Mouse (Mus musculus): ENCODE data around the gene Srcin1. TPM values are rescaled to one million over a fixed set of nuclear protein-coding genes. Genes with fewer than 3 reads are reported as not detected.
A peak's percentile ranks its signal among the peaks of the same experiment; 100 is the strongest.

The Srcin1 gene
- total RNA-seq, 2 experiments from 2014 or later, result 11.4 to 12.3 TPM

GRCm38 (mm10) chr11:97534442-97535307 is 41.3 kb downstream of the Srcin1 start:
- no peak for DNase-seq (ENCODE audit: low spot score in 2 of 2)

GRCm38 (mm10) chr11:97533653-97534052 is 42.3 kb downstream of the Srcin1 start:
- DNase-seq (ENCODE audit: low spot score in 2 of 2), result no peak

GRCm38 (mm10) chr11:97532950-97533582 is 42.9 kb downstream of the Srcin1 start:
- no peak for DNase-seq (ENCODE audit: low spot score in 2 of 2)

GRCm38 (mm10) chr11:97532354-97532753 is 43.6 kb downstream of the Srcin1 start:
- DNase-seq (ENCODE audit: low spot score in 2 of 2), result no peak

- DNase-seq (ENCODE audit: low spot score in 2 of 2), result peak; percentile 92 to 95
These were observed 44.4 kb downstream of the Srcin1 start for GRCm38 (mm10) chr11:97531381-97532260.

GRCm38 (mm10) chr11:97530961-97531360 is 45.0 kb downstream of the Srcin1 start:
- DNase-seq (ENCODE audit: low spot score in 2 of 2), result no peak

- no peak for DNase-seq (ENCODE audit: low spot score in 2 of 2)
These were observed 45.9 kb downstream of the Srcin1 start for GRCm38 (mm10) chr11:97530069-97530468.

- DNase-seq (ENCODE audit: low spot score in 2 of 2), result no peak
These were observed 47.6 kb downstream of the Srcin1 start for GRCm38 (mm10) chr11:97528282-97528808.

GRCm38 (mm10) chr11:97525313-97525712 is 50.7 kb downstream of the Srcin1 start:
- DNase-seq (ENCODE audit: low spot score in 2 of 2), result peak in 1 of 2 experiments; percentile 60

GRCm38 (mm10) chr11:97524306-97524705 is 51.7 kb downstream of the Srcin1 start:
- no peak for DNase-seq (ENCODE audit: low spot score in 2 of 2)

GRCm38 (mm10) chr11:97523827-97524261 is 52.1 kb downstream of the Srcin1 start:
- peak; percentile 56 to 60 for DNase-seq (ENCODE audit: low spot score in 2 of 2)

- DNase-seq (ENCODE audit: low spot score in 2 of 2), result no peak
These were observed 52.9 kb downstream of the Srcin1 start for GRCm38 (mm10) chr11:97523107-97523506.

- DNase-seq (ENCODE audit: low spot score in 2 of 2), result no peak
These were observed 54.1 kb downstream of the Srcin1 start for GRCm38 (mm10) chr11:97521741-97522474.

- DNase-seq (ENCODE audit: low spot score in 2 of 2), result no peak
These were observed 55.4 kb downstream of the Srcin1 start for GRCm38 (mm10) chr11:97520541-97520940.

- DNase-seq (ENCODE audit: low spot score in 2 of 2), result no peak
These were observed 62.9 kb downstream of the Srcin1 start for GRCm38 (mm10) chr11:97513066-97513465.

- no peak for DNase-seq (ENCODE audit: low spot score in 2 of 2)
These were observed 63.5 kb downstream of the Srcin1 start for GRCm38 (mm10) chr11:97512511-97512910.

GRCm38 (mm10) chr11:97511661-97512369 is 64.2 kb downstream of the Srcin1 start:
- DNase-seq (ENCODE audit: low spot score in 2 of 2), result no peak

- peak; percentile 74 to 77 for DNase-seq (ENCODE audit: low spot score in 2 of 2)
These were observed 64.9 kb downstream of the Srcin1 start for GRCm38 (mm10) chr11:97510966-97511660.

Measured in adrenal gland, adult 18-20 months (tissue).